Mouse (Mus musculus): ENCODE results near the gene Gprasp1.

Gprasp1 gene

DNA sequence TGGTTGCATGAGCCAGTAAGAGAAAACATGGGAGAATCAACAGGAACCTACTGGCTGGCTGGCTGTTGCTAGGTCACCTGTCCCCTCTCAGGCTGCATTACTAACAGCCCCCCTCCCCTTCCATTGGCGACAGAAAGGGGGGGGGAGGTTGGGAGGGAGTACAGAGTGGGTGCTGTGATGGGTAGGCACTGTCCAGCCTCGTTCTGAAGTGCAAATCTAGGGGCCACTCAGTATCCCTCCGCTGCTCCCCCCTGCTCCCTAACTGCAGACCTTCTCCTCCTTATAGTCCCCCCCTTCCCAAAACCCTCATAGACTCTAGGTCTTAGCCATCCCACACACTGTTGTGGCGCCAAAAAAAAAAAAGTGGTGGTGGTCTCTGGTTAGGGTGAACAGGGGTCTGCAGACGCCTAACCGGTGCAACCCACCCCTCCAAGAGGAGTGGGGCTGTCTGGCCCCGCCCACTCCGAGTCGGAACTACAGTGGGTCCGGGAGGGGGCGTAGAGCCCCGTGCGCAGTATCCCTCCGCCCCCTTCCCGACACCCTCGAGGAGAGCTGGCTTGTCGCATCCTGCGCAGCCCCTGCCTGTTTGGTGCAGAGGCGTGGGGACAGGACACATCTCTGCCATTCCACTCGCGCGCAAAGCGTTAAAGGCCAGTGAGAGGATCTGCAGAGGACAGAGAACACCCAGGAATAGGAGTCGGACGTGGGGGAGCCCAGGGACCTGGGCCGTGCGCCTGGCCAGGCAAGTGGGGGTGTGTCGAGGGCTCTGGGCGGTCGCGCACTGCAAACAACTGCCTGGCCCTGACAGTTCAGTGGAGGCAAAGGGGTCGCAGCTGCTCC is 96.2 kb downstream of the Gprasp1 start, which contains the start of gene Gprasp2:
Gene Gprasp2 (plus strand): TSS at position 514 of the 840 bp plus-strand sequence.
- peak; percentile 66 for DNase-seq

DNA sequence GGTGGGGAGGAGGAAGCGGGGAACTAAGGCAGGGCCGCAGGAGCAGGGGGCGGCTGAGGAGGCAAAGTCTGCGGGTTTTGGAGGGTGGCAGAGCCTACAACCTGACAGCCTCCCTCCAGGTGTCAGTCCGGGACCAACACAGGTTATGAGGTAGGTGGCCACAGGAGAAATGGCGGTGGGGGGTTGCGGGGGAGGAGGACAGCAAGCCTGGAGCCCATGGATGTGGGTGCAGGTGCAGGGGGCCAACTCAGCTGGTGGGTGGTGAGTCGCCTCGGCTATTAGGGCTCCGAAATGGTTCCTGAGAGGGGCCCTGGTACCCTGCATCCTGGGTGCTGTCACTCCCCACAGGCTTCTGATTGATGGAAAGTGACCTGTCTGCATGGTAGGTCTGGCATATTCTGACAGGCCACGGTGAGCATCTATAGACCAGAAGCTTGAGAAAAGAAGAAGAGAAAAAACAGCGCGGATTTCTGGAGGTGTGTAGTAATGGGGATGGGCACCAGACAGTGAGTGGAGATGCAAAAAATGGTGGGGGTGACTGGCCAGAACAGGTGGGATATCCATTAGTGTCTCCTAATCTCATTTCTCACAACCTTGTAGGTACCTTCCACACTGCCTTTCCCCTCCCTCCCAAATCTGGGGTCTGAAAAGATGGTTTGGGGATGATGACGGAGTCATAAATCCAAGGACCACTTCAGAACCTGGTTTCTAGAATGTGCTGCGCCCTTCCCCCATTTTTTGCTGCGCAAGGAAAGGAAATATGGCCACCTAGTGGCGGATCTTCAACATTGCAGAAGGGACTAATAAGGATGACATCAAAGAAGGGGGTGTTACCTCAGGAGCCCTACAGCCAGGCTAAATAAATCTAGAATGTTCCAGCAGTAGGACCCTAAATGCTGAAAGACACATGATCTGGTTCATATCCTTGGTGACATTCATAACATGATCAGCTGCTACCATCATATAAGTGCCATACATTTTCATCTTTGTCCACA is 97.2 kb downstream of the Gprasp1 start:
- DNase-seq: peak; percentile 55
